Mouse (Mus musculus): ENCODE data around the gene Gls2.
"Not testable (repeated sequence)": the region's sequence is repeated elsewhere in the genome, so short reads cannot be mapped to it uniquely, and the experiment has no call there.

DNA sequence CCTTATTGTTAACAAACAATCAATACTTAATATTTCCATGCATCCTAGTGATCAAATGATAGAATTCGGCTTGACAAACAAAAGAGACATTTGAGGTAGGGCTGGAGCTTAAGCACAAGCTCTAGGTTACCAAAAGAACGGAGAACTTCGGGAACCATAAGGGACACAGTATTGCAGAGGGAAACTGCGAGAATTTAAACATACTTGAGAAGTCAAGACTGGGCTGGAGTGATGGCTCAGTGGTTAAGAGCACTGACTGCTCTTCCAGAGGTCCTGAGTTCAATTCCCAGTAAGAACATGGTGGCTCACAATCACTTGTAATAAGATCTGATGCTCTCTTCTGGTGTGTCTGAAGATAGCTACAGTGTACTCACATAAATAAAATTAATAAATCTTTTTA is 19.9 kb downstream of the Gls2 start:
- not testable (repeated sequence) for TF ChIP-seq CTCF (IDR thresholded peaks at IDR 0.05; ENCODE audit: low read depth, low read length); POLR2A (IDR thresholded peaks at IDR 0.05; ENCODE audit: insufficient read depth, low read length); EP300 (IDR thresholded peaks at IDR 0.05; ENCODE audit: insufficient read depth, low read depth, low read length)

Measured in ES-Bruce4 (cell line).